Mouse (Mus musculus): ENCODE results near the gene Tex2.

The Tex2 gene

DNA sequence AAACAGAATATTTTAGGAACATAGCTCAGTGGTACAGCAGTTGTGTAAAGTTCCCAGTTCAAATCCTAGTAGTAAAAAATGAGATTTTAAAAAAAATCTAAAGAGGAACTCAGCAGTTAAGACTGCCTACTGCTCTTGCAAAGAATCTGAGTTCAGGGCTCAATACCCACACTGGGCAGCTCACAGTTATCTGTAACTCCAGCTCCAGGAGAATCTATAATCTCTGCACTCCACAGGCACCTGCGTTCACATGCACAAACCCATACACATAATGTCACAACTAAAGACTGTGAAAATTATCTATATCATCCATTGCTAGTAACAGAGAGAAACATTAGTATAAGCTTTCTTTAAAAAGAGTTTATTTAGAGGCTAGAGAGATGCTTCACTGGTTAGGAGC lies 152.6 kb downstream of the Tex2 start:
- no peak for DNase-seq (ENCODE audit: low spot score in 2 of 2)

DNA sequence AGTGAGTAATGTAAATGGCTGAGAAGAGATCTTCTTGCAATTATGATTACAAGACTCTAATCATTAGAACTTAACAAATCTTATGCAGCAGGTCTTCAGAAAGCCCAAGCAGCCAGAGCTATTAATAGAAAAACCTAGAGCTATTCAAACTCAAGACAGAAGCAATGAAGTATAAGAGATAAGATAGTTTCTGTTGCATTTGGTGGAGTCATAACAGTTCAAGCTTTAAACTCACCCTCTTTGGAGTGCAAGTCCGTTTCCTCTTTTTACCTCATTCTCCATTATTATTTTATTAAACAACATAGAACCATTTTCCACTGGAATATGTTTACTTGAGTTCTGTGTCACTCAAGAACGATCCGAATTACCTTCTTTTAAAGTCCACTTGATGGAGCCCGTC lies 154.7 kb downstream of the Tex2 start:
- DNase-seq (ENCODE audit: low spot score in 2 of 2), result no peak

All from urinary bladder, postnatal 36 days (tissue).